Mouse (Mus musculus): Measurements from ENCODE around the gene Ksr1. TPM values are rescaled to one million over a fixed set of nuclear protein-coding genes. Genes with fewer than 3 reads are reported as not detected.

The Ksr1 gene
- polyA plus RNA-seq, 1 experiment = 21.9 TPM

DNA sequence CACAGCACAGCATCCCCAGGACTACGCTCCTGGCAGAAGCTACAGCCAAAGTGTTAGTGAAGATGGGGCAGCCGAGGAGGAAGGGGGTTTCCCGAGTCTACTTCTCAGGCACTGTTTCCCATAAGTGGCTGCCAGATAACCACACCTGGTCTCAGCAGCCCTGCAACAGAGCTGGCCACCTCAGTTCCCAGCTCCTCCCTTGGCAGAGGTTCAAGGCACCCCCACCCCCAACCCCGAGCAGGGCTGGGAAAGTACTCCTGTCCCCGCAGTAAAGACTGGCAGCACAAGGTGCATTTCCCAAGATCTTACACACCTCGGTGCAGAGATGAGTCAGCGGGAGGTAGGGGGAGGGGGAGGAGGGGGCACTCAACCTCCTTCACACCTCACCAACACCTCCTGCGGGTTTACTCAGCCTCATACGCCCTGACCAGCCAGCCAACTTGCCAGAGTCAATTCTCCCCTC, 14.2 kb downstream of the Ksr1 start:
- no peak overlapping the region for H3K4me3 ChIP-seq (replicated peaks; ENCODE audit: extremely low read depth, low read depth, low read length)
- no peak for TF ChIP-seq CTCF (IDR thresholded peaks at IDR 0.05; ENCODE audit: insufficient read depth, low read length)
- TF ChIP-seq POLR2A (IDR thresholded peaks at IDR 0.05; ENCODE audit: borderline replicate concordance, extremely low read depth, low read depth, low read length) = no peak
- DNase-seq = no peak
- H3K4me1 ChIP-seq (ENCODE audit: control insufficient read depth, insufficient read depth, low read length) = peaks cover 23% of the 10 kb centered on the region
- WGBS = 45% methylated on average over 9 of the region's 9 CpGs

DNA sequence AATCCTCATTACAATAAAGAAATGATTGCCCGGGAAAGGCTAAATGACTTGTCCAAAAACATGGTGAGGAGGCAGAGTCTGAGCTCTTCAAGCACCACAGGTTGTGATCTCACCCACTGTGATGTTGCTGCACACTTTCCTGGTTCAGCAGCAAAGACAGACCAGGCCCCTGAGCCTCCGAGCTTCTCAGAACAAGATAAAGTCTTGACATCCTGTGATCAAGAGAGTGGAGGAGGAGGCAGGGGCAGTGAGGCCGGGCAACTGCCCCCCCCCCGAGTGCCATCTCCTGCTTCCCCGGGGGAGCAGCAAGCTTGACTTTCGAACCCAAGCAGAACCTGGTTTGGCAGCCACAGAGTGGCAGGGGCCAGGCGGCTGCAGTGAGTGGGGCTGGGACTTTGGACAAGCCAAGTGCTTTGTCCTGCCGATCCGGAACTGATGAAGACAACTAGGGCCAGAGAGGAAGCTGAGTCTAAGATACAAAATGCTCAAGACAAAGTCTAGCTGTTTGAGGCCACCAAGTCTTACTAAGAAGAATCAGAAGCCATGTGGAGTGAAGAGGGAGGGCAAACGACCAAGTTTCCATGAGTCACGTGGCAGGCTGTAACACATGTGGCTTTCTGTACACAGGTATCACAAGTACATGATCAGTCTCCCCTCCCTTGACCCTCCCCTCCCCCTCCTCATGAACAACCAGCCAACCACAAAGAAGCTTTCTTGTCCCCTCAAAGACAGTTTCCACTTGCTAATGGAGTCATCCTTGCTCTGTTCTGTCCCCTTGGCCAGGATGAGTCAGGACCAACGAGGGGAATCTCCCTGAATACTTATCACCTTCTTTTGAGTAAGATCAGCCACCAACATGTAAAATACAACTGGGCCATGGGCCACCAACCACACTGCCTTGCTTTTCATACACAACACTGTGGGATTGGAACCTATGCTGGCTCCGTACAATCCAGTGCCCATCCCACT, 16.5 kb downstream of the Ksr1 start:
- WGBS = 58% methylated on average over 13 of the region's 13 CpGs
- TF ChIP-seq CTCF (IDR thresholded peaks at IDR 0.05; ENCODE audit: insufficient read depth, low read length) = no peak
- peaks cover 11% of the 10 kb centered on the region for H3K4me1 ChIP-seq (ENCODE audit: control insufficient read depth, insufficient read depth, low read length)
- H3K4me3 ChIP-seq (replicated peaks; ENCODE audit: extremely low read depth, low read depth, low read length) = no peak overlapping the region
- DNase-seq = no peak

GRCm38 (mm10) chr11:79128233-79128632, 18.0 kb downstream of the Ksr1 start:
- DNase-seq = no peak
- WGBS = 91% methylated on average over 7 of the region's 7 CpGs
- H3K4me1 ChIP-seq (ENCODE audit: control insufficient read depth, insufficient read depth, low read length) = peaks cover 10% of the 10 kb centered on the region
- TF ChIP-seq CTCF (IDR thresholded peaks at IDR 0.05; ENCODE audit: insufficient read depth, low read length) (no peak), POLR2A (IDR thresholded peaks at IDR 0.05; ENCODE audit: borderline replicate concordance, extremely low read depth, low read depth, low read length) (no peak)
- H3K4me3 ChIP-seq (replicated peaks; ENCODE audit: extremely low read depth, low read depth, low read length) = no peak overlapping the region

- whole genome bisulfite sequencing = 87% methylated on average over 3 of the region's 3 CpGs
- DNase-seq = no peak
Measured at GRCm38 (mm10) chr11:79126963-79127362, 19.2 kb downstream of the Ksr1 start.

DNA sequence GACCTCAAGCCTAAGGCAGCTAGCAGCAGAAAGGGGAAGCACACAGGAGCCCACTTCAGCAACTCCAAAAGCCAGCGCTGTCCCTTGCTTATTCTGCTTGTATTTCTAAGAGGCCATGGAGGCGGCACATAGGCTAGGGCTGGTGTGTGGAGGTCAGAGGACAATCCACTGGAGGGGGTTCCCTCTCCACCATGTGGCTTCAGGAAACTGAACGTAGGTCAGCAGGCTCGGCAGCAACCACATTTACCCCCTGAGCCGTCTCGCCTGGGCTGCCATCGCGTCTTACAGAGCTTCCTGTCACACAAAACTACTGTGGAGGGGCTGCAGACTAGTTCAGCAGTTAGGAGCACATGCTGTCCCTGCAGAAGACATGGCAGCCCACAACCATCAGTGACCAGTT, 20.4 kb downstream of the Ksr1 start:
- no peak for DNase-seq
- WGBS = 57% methylated on average over 8 of the region's 8 CpGs
- Histone ChIP-seq H3K4me3 (replicated peaks; ENCODE audit: extremely low read depth, low read depth, low read length) (no peak overlapping the region), H3K4me1 (ENCODE audit: control insufficient read depth, insufficient read depth, low read length) (peaks cover 10% of the 10 kb centered on the region)
- TF ChIP-seq CTCF (IDR thresholded peaks at IDR 0.05; ENCODE audit: insufficient read depth, low read length) (no peak), POLR2A (IDR thresholded peaks at IDR 0.05; ENCODE audit: borderline replicate concordance, extremely low read depth, low read depth, low read length) (no peak)

More at GRCm38 (mm10) chr11:79126963-79127362, 19.2 kb downstream of the Ksr1 start:
- peaks cover 7% of the 10 kb centered on the region for H3K4me1 ChIP-seq (ENCODE audit: control insufficient read depth, insufficient read depth, low read length)
- no peak overlapping the region for H3K4me3 ChIP-seq (replicated peaks; ENCODE audit: extremely low read depth, low read depth, low read length)
- no peak for TF ChIP-seq CTCF (IDR thresholded peaks at IDR 0.05; ENCODE audit: insufficient read depth, low read length)

GRCm38 (mm10) chr11:79122556-79122955, 23.7 kb downstream of the Ksr1 start:
- Histone ChIP-seq H3K4me3 (replicated peaks; ENCODE audit: extremely low read depth, low read depth, low read length) (no peak overlapping the region), H3K4me1 (ENCODE audit: control insufficient read depth, insufficient read depth, low read length) (peaks cover 3% of the 10 kb centered on the region; the same call in 1 of the 2 replicates)
- WGBS = 72% methylated on average over 10 of the region's 10 CpGs
- no peak for DNase-seq
- TF ChIP-seq CTCF (IDR thresholded peaks at IDR 0.05; ENCODE audit: insufficient read depth, low read length) (no peak), POLR2A (IDR thresholded peaks at IDR 0.05; ENCODE audit: borderline replicate concordance, extremely low read depth, low read depth, low read length) (no peak)

GRCm38 (mm10) chr11:79120087-79120486, 26.1 kb downstream of the Ksr1 start:
- H3K4me3 ChIP-seq (replicated peaks; ENCODE audit: extremely low read depth, low read depth, low read length) = no peak overlapping the region
- 62% methylated on average over 3 of the region's 3 CpGs for WGBS
- peaks cover 3% of the 10 kb centered on the region; the same call in 1 of the 2 replicates for H3K4me1 ChIP-seq (ENCODE audit: control insufficient read depth, insufficient read depth, low read length)
- no peak for DNase-seq
- no peak for TF ChIP-seq CTCF (IDR thresholded peaks at IDR 0.05; ENCODE audit: insufficient read depth, low read length)
- TF ChIP-seq POLR2A (IDR thresholded peaks at IDR 0.05; ENCODE audit: borderline replicate concordance, extremely low read depth, low read depth, low read length) = no peak

- H3K4me1 ChIP-seq (ENCODE audit: control insufficient read depth, insufficient read depth, low read length) = peaks cover 3% of the 10 kb centered on the region; the same call in 1 of the 2 replicates
- H3K4me3 ChIP-seq (replicated peaks; ENCODE audit: extremely low read depth, low read depth, low read length) = no peak overlapping the region
- TF ChIP-seq POLR2A (IDR thresholded peaks at IDR 0.05; ENCODE audit: borderline replicate concordance, extremely low read depth, low read depth, low read length) (no peak), CTCF (IDR thresholded peaks at IDR 0.05; ENCODE audit: insufficient read depth, low read length) (no peak)
- WGBS = 49% methylated on average over 5 of the region's 5 CpGs
- DNase-seq = no peak
Measured at GRCm38 (mm10) chr11:79118918-79119377, 27.3 kb downstream of the Ksr1 start.

DNA sequence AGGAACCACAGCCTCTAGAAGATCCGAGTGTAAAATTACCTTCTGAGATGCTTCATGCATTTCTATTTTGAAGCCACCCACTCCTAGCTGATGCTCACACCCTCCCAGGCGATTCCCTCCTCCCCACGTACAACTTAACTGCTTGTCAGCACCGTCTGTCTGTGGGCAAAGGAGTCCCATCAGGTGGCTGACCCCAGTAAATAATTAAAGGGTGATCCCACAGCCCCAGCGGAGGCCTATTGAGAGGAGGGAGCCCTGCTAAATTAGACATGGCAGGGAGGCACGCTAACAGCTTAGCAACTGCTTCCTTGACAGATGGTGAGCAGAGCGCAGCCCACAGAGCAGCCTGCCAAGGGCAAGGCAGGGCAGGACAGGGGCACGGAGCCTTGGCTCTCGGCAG, 29.5 kb downstream of the Ksr1 start:
- DNase-seq = no peak
- no peak overlapping the region for H3K4me3 ChIP-seq (replicated peaks; ENCODE audit: extremely low read depth, low read depth, low read length)
- TF ChIP-seq CTCF (IDR thresholded peaks at IDR 0.05; ENCODE audit: insufficient read depth, low read length) = no peak
- no peak for TF ChIP-seq POLR2A (IDR thresholded peaks at IDR 0.05; ENCODE audit: borderline replicate concordance, extremely low read depth, low read depth, low read length)
- H3K4me1 ChIP-seq (ENCODE audit: control insufficient read depth, insufficient read depth, low read length) = peaks cover 6% of the 10 kb centered on the region
- 67% methylated on average over 9 of the region's 9 CpGs for WGBS

GRCm38 (mm10) chr11:79115659-79116058, 30.5 kb downstream of the Ksr1 start:
- TF ChIP-seq CTCF (IDR thresholded peaks at IDR 0.05; ENCODE audit: insufficient read depth, low read length) (no peak), POLR2A (IDR thresholded peaks at IDR 0.05; ENCODE audit: borderline replicate concordance, extremely low read depth, low read depth, low read length) (no peak)
- 61% methylated on average over 8 of the region's 8 CpGs for WGBS
- Histone ChIP-seq H3K4me3 (replicated peaks; ENCODE audit: extremely low read depth, low read depth, low read length) (no peak overlapping the region), H3K4me1 (ENCODE audit: control insufficient read depth, insufficient read depth, low read length) (peaks cover 4% of the 10 kb centered on the region; the same call in 1 of the 2 replicates)
- DNase-seq = no peak

All from lung, adult 2 months (tissue).